Mouse (Mus musculus) right cerebral cortex, postnatal 25 days (tissue): ENCODE data around the gene Ppil1.
A peak's percentile ranks its signal among the peaks of the same experiment; 100 is the strongest.

Source experiments
- DNase-seq: peaks from one replicate; pipeline ENCODE4 v3.0.0; 2022

Ppil1 gene

DNA sequence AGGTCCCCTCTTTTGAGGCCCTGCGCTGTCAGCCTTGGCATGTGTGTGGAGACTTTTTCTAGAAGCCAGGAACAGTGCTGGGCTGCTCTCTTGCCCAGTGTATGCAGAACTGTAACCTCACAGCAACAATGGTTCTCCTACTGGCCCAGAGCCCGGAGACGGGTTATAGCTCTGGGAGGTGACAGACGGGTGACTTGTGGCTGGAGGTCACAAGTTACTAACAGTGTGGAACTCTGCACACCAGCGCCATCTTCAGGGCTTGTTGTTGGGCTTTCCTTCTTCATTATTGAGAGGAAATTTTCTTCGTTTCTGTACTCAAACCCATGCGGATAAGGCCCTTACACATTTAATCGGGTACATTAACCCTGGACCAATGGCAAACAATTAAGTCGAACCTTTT is 14.5 kb downstream of the Ppil1 start:
- no peak for DNase-seq

DNA sequence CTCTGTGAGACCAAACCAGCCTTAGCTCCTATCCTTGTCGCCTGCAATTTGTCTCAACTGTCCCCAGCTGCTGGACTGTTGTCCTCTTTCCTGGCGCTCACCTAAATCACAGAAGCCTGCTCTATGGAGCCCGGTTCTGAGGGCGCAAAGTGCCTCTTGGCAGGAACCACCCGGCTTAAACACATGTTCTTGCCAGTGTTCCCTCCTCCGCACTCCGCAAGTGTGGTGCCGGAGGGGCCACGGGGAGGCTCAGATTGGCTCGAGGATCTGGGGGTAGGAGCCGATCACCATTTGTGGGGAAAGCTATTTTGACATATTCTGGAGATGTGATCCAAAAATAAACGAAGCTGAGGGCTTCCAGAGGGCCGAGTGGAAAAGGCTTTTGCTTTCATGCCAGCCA is 16.1 kb downstream of the Ppil1 start:
- peak; percentile 45 for DNase-seq

DNA sequence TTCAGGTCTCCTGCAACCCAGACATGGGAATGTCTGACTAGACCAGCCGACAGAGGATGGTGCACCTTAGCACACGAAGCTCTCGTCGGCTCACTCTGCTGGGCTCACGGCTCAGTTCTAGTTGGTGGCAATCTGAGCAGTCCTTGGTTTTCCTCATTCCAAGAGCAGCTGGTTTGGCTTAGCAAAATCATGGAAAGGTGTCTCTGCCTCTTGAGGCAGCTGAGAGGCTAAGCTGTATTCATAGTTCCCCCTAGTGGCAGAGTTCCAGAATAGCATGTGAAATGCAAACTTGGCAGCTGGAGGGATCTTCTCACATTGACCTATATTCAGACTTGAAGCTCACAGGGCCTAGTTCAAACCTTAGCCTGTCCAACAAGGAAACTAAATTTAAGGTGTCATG is 17.4 kb downstream of the Ppil1 start:
- DNase-seq, result peak; percentile 26

DNA sequence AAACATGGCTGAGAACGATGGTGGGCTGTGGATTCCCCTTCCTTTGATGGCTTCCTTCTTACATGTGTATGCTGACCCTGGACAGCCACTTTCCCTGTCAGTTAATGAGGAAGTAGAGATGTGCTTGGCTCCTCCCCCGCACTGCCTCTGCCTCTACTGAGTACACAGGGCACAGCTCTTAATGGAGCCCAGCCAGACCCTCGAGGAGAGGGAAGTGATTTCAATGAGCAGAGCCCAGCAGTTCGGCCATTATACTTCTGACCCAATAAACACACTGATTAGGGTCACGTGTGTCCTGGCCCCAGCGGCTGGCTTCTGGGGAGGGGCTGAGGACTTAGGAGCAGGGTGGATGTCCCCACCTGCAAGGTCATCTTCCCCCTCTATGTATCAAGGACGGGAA is 18.3 kb downstream of the Ppil1 start:
- no peak for DNase-seq

DNA sequence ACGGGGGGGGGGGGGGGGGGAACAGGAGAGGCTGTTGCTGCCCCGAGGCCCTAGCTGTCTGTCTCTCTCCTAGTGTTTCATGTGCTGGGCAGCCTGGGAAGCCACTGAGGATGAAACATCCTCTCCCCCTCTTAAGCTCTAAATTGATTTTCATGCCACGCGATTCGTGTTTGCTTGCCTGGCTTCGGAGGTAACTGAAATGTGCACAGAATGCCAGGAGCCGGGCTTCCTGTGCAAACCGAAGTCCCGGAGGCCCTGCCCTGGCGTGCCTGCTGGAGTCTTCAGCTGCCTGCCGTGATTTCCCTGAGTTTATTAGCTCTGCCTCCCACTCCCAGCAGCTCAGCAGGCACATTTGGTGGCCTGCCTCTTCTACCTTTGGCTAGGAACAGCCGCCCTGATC is 19.1 kb downstream of the Ppil1 start:
- DNase-seq, result no peak

DNA sequence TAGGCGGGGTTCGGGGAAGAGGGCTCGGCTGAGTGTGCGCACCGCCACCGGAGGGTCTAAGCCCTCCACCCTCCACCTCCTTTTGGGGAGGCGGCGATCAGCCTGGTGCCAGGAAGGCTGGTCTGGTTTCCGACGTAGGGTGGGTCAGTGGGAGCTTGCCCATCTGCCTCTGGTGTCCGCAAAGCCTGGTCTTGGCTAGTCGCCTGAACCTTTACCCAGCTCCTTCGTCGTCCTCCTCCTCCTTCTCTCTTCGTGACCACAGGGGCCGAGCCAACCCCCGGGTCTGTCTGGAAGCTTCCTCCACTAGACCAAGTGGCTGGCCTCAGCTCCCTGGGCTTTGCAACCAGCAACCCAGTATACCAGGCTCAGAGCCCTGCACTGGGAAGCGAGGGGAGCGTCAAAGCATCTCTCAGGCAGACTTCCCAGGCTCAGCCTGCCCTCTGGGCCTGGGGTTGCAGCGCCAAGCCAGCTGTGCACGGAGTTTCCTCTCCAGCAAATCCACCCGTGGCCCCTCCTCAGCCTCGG is 25.5 kb downstream of the Ppil1 start:
- DNase-seq, result no peak

DNA sequence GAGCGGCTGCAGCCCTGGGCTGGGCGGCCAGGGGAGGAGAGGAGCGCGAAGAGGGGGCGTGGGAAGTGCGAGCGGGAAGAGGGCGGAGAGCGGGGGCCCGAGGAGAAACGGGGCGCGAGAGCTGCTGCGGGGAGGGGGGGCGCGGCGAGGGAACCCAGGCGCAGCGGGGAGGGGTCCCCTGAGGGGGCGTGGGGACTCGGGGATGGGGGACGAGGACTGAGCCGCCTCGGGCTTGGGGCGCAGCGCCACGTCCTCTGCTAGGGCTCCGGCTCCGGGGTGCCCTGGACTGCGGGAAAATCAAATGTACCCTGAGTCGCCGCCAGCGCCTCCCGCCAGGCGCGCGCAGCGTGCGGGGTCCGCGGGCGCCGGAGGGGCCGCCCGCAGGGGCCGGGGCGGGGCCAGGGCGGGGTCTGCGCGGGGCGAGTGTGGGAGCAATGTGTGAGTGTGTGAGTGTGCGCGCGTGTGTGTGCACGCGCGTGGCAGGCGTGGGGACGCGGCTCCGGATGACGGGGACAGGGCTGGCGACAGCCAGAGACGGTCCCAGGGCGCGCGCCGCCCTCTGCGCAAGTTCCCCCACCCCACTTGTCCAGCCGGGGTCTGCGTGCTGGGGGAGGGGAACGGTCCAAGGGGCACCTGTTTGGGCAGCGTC is 26.1 kb downstream of the Ppil1 start, which contains the start of gene Cpne5:
TSS of gene Cpne5 (minus strand) at position 396 of the 649 bp plus-strand sequence.
- DNase-seq, result peak; percentile 53

DNA sequence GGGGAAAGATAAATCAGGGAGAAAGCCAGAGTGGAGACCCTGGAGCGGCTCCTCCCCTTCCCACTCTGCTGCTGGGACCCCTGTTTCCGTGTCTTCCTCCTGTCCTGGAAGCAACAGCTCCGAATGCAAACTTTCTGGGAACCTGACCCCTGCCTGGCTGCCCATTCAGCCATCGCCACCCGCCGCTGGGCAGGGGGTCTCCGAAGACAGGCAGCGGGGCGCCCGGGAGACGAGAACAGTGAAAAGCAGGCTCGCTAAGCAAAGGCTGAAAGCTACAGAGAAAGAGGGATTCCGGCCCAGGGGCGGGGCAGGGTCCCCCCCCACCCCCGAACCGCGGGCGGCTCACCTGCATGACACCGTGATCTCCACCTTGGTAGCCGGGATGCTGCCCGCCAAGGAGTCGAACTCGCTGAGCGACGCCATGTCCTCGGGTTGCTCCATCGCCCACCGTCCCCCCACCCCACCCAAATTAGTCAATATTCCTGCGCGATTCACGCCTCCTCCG is 26.7 kb downstream of the Ppil1 start:
- no peak for DNase-seq

DNA sequence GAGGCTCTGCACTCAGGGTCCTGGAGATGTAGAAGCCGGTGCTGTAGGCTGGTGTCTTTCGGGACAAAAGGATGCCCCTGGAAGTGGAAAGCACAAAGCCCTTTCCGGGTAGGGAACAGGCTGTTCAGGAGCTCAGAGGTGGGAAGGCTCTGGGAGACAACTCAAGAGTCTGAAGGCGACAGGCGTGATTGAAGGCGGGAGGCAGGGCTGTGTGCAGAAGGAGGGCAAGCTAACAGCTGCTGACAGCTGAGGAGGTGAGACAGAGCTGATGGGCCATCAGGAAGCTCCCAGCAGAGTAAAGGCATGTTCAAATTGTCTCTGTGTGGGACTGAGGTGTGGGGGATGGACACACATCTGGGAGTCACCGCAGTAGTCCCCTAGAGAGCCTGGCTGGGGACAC is 27.9 kb downstream of the Ppil1 start:
- no peak for DNase-seq

DNA sequence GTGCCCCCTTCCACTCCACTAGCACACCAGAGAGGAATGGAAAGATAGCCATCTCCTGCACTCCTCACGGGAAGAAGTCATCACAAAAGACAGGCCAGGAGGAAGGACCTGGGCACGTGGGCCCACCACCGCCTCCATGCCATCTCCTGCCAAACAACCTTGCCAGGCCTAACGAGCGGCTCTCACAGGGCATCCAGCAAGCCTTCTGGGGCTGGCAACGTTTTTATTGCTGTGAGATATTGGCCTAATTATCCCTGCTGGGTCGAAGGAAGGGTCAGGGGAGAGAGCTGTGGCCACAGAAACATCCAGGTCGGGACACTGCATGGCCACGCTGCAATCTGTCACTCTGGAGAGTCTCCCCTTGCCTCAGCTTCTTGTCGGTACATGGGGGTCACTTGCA is 32.9 kb downstream of the Ppil1 start:
- no peak for DNase-seq

DNA sequence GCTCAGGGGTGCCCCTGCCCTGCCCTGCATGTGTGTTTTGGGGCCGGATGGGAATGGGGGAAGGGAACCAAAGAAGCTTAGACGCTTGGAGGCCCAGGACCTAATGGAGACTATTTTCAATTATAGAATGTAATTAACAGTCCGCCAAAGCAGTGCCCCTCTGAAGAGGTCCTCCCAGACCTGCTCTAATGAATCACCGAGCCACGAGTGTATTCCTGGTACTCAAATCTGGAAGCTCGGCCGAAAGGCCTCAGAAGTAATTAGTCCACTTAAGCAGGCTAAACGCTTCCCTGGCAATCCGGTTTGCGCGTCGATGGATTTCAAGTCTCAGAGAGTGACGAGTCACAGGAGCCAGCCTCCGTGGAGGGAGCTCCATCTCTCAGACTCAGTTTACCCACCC is 43.4 kb downstream of the Ppil1 start:
- DNase-seq, result no peak

DNA sequence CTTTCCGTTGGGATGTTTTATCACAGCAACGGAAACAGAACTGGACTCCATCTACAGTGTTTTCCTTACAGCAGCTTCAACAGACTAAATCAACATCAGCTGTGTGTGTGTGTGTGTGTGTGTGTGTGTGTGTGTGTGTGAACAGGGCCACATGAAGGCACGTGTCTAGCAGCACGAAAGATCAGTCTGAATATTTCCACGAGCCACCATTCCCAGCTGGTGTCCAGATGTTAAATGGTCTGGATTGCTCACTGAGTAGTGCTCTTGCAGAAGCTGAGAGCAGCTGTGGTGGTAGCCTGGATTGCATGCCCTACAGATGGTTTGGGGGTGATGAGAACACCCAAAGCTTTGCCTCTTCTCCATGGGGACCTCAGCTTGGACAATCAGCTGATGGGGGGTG is 46.0 kb downstream of the Ppil1 start:
- DNase-seq, result no peak

DNA sequence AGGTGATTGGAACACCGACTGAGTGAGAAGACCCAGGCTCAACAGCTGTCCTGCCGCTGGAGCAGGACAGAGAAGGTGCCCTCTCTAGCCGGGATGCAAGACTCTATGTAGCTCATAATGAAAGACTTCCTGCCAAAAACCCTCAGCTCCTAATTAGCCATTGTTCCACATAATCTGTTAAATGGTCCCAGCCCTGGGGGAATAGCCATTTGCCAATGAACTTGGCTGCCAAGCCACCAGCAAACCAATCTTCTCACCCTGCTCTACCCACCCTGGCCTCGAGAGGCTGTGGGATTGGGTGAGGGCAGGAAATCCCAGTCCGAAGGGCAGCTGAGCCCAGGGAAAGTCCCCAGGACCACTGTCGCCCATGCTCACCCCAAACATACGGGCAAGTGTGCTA is 47.9 kb downstream of the Ppil1 start:
- DNase-seq, result no peak

DNA sequence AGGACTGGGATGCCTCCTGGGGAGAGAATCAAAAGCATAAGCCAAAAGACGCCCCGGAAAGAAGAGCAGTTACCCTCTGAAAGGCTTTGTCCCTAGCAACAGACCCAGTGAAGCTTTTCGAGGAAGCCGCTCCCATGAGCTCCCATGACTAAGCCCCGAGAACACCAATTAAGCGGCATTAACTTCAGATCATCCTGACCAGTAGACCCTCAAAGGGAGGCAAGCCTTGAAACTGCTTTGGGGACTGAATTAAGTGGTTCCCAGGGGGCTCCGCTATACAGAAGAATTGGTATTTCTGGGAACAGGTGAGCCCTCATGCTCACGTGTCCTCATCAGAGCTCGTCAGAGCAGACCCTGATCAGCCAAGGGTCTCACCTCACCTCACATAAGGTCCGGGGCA is 49.3 kb downstream of the Ppil1 start:
- no peak for DNase-seq

DNA sequence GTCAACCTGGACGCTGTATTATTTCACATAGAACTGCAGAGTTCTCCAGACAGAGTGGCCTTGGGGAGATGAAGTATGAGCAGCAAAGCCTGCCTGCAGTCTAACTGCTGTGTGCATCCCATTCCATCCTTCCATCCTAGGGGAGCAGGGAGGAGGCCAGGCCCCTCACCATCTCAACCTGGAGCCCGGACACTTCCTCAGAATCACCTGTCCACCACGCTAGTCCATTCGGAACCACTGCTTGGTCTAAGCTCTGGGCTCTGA is 49.9 kb downstream of the Ppil1 start:
- no peak for DNase-seq

DNA sequence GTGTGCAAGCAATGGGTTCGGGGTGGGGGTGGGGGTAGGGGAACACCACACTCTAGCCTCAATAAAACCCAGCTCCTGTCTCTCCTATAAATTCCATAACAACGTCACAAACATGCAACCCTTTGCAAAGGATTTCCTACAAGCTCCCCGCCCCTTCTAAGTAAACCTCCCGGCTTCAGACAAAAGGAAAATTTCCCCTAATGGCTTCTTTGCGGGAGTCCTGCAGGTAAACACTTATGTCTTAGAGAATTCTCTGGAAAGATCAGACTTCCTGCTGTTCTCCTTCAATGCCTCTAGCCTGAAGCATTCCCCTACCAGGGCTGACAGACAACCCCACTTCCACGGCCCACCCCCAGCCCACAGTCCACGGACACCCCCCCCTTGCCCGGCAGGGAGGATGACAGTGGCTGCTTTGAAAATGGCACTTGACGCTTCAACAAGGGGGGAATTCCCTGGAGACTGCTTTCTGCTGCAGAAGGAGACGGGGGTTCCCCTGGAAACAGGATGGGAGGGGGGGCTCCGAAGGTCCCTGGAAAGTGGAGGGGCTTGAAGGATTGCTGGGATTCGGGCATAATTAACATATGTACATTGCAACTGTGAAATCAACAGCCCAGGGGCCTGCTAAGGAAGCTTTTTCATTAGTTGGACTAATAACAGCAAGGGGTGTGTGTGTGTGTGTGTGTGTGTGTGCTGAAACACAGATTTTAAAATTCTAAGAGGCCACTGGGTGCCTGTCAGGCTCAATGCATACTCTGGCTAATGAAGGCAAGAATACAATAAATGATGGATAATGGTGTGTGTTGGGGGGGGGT is 50.4 kb downstream of the Ppil1 start:
- DNase-seq, result no peak

DNA sequence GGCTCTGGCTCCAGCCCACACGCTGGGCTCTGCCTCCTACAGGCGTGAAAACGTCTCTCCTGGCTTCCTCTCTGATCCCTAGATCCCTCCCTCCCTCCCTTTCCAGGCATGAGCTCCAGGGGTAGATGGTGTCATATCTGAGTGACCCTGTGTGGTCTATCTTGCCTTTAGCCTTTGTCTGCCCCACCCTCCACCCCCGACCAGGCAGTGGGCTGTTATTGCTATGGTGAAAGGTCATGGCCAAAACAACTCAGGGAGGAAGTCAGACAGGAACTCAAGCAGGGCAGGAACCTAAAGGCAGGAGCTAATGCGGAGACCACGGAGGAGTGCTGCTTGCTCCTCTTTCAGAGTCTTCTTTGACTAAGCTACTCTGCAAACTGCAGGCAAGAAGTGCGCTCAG is 52.1 kb downstream of the Ppil1 start:
- DNase-seq, result no peak

DNA sequence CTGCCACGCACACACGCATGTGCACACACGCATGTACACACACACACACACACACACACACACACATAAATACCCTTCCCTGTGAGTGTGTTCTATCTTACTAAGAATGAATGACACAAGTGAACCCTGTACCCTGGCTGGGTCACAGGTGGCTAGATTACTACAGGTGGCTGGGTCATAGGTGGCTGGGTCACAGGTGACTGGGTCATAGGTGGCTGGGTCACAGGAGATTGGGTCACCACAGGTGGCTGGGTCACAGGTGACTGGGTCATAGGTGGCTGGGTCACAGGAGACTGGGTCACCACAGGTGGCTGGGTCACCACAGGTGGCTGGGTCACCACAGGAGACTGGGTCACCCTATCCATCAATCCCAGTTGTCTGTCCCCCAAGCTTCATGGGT is 53.9 kb downstream of the Ppil1 start:
- DNase-seq, result no peak

DNA sequence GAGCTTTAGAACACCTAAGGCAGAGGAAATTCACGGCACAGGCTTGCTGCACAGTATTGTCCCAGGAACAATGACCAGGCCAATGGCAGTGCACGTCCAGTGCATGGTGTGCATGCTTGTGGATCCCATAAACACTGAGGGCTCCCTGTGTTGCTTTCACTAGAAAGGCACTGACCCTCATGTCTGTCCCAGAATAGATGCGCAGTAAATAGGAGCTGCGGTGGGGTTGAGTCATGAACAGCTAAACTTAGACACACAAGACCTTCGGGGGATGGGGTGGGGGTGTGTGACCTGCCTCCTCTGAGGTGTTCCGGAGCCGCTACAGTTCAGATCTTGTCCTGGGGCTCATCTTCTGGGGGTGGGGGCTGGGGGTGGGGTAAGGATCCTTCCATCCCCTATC is 57.9 kb downstream of the Ppil1 start:
- no peak for DNase-seq

DNA sequence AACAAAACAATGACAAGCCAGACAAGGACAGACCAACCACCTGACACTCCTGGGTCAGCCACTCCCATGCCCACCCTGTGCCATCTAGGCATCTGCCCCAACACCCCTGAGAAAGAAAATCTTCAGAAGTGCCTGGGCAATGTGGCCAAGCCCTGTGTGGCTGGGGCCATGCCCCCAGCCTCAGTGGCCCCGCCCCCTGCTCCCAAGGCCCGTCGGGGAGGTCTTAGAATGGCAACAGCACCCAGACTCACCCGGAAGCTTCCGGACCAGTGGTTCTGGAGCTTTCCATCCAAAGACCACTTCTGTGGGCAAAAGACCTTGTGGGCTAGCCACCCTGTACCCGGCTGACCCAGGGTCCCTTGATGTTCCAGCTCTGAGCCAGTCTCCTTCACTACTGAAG is 61.4 kb downstream of the Ppil1 start:
- no peak for DNase-seq
